Mouse (Mus musculus): ENCODE results near the gene Pdcd2. TPM values are rescaled to one million over a fixed set of nuclear protein-coding genes. Genes with fewer than 3 reads are reported as not detected.
"Not testable (repeated sequence)": the region's sequence is repeated elsewhere in the genome, so short reads cannot be mapped to it uniquely, and the experiment has no call there.

The Pdcd2 gene
- 10 to 100 TPM; 19.1 to 21.0 TPM for total RNA-seq (2021)
- long read RNA-seq, experiment 1, transcript Pdcd2-201 (6 exons, 1,120 nt), result major isoform, 7 of 9 reads
- long read RNA-seq, experiment 1, partial matches to known transcripts, result 1 of 9 reads
- long read RNA-seq, experiment 1, other reads (novel, unspliced or antisense), result 1 of 9 reads
- long read RNA-seq, experiment 2, partial matches to known transcripts, result 1 of 7 reads
- long read RNA-seq, experiment 2, other reads (novel, unspliced or antisense), result 2 of 7 reads

GRCm38 (mm10) chr17:15526986-15527810 lies at the start of gene Pdcd2:
Pdcd2 (minus strand) TSS chr17:15527301.
- peak within 1 kb of the TSS; percentile 70 for H3K27ac ChIP-seq
- peak; percentile 35 for TF ChIP-seq CTCF (IDR thresholded peaks at IDR 0.05)
- peak within 1 kb of the TSS; percentile 72 for H3K4me3 ChIP-seq
- intact Hi-C loops (cut with DNase I), result loop anchor here (2.0 to 5.0 kb wide), 3 partner anchors 38 to 195 kb away; partner anchors contain the start of gene Prdm9
- DNase-seq (ENCODE audit: extremely low spot score in 1 of 2, low spot score in 2 of 2), result peak; percentile 91 to 92

- H3K4me3 ChIP-seq, result no peak overlapping the region
- TF ChIP-seq CTCF (IDR thresholded peaks at IDR 0.05), result no peak
- intact Hi-C loops (cut with DNase I), result no loop called here
- H3K27ac ChIP-seq, result no peak overlapping the region
- no peak for DNase-seq (ENCODE audit: extremely low spot score in 1 of 2, low spot score in 2 of 2)
Measured at GRCm38 (mm10) chr17:15575056-15575455, 48.0 kb upstream of the Pdcd2 start.

- intact Hi-C loops (cut with DNase I), result loop anchor here (10.0 kb wide), 1 partner anchor 138 kb away; the partner anchor contains the start of gene Chd1
- peak; percentile 2 for TF ChIP-seq CTCF (IDR thresholded peaks at IDR 0.05)
- Histone ChIP-seq H3K4me3 (no peak overlapping the region), H3K27ac (no peak overlapping the region)
- DNase-seq (ENCODE audit: extremely low spot score in 1 of 2, low spot score in 2 of 2), result no peak
Measured at GRCm38 (mm10) chr17:15566908-15567307, 39.8 kb upstream of the Pdcd2 start.

- no peak for DNase-seq (ENCODE audit: extremely low spot score in 1 of 2, low spot score in 2 of 2)
- TF ChIP-seq CTCF (IDR thresholded peaks at IDR 0.05), result no peak
- H3K4me3 ChIP-seq, result peak overlapping the region; percentile 70
- intact Hi-C loops (cut with DNase I), result loop anchor here (2.0 to 10.0 kb wide), 3 partner anchors 38 to 140 kb away; partner anchors contain the start of genes Chd1, Pdcd2, Psmb1 and Tbp
- peak overlapping the region; percentile 98 for H3K27ac ChIP-seq
Measured at GRCm38 (mm10) chr17:15564928-15565300, 37.8 kb upstream of the Pdcd2 start.

- H3K27ac ChIP-seq, result peak within 1 kb of the TSS; percentile 98
- intact Hi-C loops (cut with DNase I), result loop anchor here (2.0 to 10.0 kb wide), 3 partner anchors 37 to 141 kb away; partner anchors contain the start of genes Chd1, Pdcd2, Psmb1 and Tbp
- peak within 1 kb of the TSS; percentile 70 for H3K4me3 ChIP-seq
- no peak for TF ChIP-seq CTCF (IDR thresholded peaks at IDR 0.05)
- peak; percentile 100 for DNase-seq (ENCODE audit: extremely low spot score in 1 of 2, low spot score in 2 of 2)
Measured at GRCm38 (mm10) chr17:15564014-15564927, 37.2 kb upstream of the Pdcd2 start, which contains the start of gene Prdm9. Prdm9 (minus strand) TSS chr17:15564354.

- no peak overlapping the region for H3K4me3 ChIP-seq
- DNase-seq (ENCODE audit: extremely low spot score in 1 of 2, low spot score in 2 of 2), result no peak
- intact Hi-C loops (cut with DNase I), result loop anchor here (10.0 kb wide), 1 partner anchor 145 kb away; the partner anchor contains the start of gene Chd1
- no peak overlapping the region for H3K27ac ChIP-seq
- TF ChIP-seq CTCF (IDR thresholded peaks at IDR 0.05), result no peak
Measured at GRCm38 (mm10) chr17:15559946-15560345, 32.8 kb upstream of the Pdcd2 start.

GRCm38 (mm10) chr17:15549713-15550112 lies 22.6 kb upstream of the Pdcd2 start:
- no peak for TF ChIP-seq CTCF (IDR thresholded peaks at IDR 0.05)
- no peak for DNase-seq (ENCODE audit: extremely low spot score in 1 of 2, low spot score in 2 of 2)
- Histone ChIP-seq H3K4me3 (no peak overlapping the region), H3K27ac (no peak overlapping the region)
- intact Hi-C loops (cut with DNase I), result no loop called here

- no peak for TF ChIP-seq CTCF (IDR thresholded peaks at IDR 0.05)
- no peak for DNase-seq (ENCODE audit: extremely low spot score in 1 of 2, low spot score in 2 of 2)
- intact Hi-C loops (cut with DNase I), result no loop called here
- Histone ChIP-seq H3K27ac (no peak overlapping the region), H3K4me3 (no peak overlapping the region)
Measured at GRCm38 (mm10) chr17:15546440-15546839, 19.3 kb upstream of the Pdcd2 start.

- H3K4me3 ChIP-seq; H3K27ac ChIP-seq; DNase-seq (ENCODE audit: extremely low spot score in 1 of 2, low spot score in 2 of 2); intact Hi-C loops (cut with DNase I): not testable (repeated sequence)
Measured at GRCm38 (mm10) chr17:15543868-15544267, 16.8 kb upstream of the Pdcd2 start.

GRCm38 (mm10) chr17:15540309-15540708 lies 13.2 kb upstream of the Pdcd2 start:
- Histone ChIP-seq H3K4me3 (no peak overlapping the region), H3K27ac (no peak overlapping the region)
- intact Hi-C loops (cut with DNase I), result no loop called here
- no peak for DNase-seq (ENCODE audit: extremely low spot score in 1 of 2, low spot score in 2 of 2)
- TF ChIP-seq CTCF (IDR thresholded peaks at IDR 0.05), result no peak

- intact Hi-C loops (cut with DNase I), result no loop called here
- no peak for TF ChIP-seq CTCF (IDR thresholded peaks at IDR 0.05)
Measured at GRCm38 (mm10) chr17:15536457-15536904, 9.4 kb upstream of the Pdcd2 start.

More at GRCm38 (mm10) chr17:15536457-15536904, 9.4 kb upstream of the Pdcd2 start:
- DNase-seq (ENCODE audit: extremely low spot score in 1 of 2, low spot score in 2 of 2), result no peak
- Histone ChIP-seq H3K4me3 (peak overlapping the region; percentile 42), H3K27ac (no peak overlapping the region)

Data from left cerebral cortex, adult 2 months (tissue).